Mouse (Mus musculus) frontal cortex, postnatal 36 days (tissue): ENCODE results near the gene Gm17655.
"Not testable (repeated sequence)": the region's sequence is repeated elsewhere in the genome, so short reads cannot be mapped to it uniquely, and the experiment has no call there.

Experiments used
- DNase-seq, 2 experiments: peaks; one replicate each; pipeline ENCODE4 v3.0.0; 2022; ENCODE audit warnings: low spot score in 2 of 2

Gm17655 gene

GRCm38 (mm10) chr5:110086161-110086866, 14.0 kb upstream of the Gm17655 start:
- DNase-seq: no peak

- DNase-seq: no peak
These were observed 10.6 kb upstream of the Gm17655 start for GRCm38 (mm10) chr5:110082961-110083360.

- peak; percentile 79 to 88 for DNase-seq
These were observed 14.5 kb downstream of the Gm17655 start for GRCm38 (mm10) chr5:110057637-110058408.

GRCm38 (mm10) chr5:110023694-110024427, 48.5 kb downstream of the Gm17655 start:
- peak; percentile 44 to 60 for DNase-seq

- DNase-seq: no peak
These were observed 49.0 kb downstream of the Gm17655 start for GRCm38 (mm10) chr5:110023273-110023672.

- DNase-seq: not testable (repeated sequence)
These were observed 56.5 kb downstream of the Gm17655 start for GRCm38 (mm10) chr5:110015775-110016174.
